Mouse (Mus musculus) testis, postnatal 14 days (tissue): Measurements from ENCODE around the gene Gm5737.
A peak's percentile ranks its signal among the peaks of the same experiment; 100 is the strongest.

Source experiments
- DNase-seq: peaks from one replicate; pipeline ENCODE4 v3.0.0; 2021; ENCODE audit warnings: low spot score

Gm5737 gene

DNA sequence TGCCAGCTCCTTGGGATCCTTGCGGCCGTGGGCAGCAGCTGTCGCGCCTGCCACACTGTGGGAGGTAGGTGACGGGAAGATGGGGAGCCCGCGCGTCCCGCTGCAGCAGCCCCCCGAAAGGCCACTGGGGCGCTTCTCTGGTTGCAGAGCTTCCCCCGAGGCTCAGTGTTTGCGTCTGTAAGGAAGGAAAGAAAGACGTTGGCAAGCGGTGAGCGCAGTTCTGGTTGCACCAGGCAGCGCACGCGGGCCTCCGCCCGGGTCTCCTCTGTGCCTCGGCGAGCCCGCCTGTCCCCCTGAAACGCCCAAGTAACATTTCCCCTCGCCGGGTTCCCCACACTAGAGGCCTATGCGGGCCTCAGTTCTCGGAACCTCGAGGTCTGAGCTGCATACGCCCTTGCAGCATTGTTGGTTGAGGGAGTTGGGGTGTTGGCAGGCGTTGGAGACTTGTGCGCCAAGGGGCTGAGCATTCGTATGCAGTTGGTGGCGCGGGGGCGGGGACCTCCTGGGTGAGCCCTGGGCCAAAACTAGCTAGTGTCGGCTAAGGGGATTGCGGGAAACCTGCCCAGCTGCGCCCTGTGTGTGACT lies 31.0 kb downstream of the Gm5737 start:
- peak; percentile 74 for DNase-seq

DNA sequence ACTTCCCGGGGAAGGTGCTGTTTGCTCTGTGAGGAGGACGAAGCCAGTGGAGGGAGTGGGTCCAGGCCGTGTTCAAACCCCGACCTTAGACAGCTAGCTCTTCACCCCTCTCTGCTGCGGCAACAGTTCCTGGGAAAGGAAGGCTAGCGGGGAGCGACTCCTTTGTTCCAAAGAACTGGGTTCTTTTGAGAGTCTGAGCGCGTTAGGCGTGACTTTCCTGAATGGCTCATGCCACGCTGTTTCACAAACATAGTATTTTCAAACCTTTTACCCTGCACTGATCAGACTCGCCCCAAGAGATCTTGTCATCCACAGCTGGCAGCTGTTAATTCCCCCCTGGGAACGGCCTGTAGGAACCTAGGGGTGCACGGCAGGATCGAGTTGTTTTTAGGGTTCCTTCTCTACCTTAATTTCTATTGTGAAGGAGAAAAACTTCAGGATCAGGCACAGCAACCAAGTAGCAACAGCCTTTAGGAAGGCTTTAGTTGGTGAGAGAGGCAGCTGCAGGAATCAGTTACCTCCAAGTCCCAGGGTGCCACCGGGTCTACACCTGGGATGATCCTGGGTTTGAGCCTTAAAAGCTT lies 31.8 kb downstream of the Gm5737 start:
- DNase-seq: no peak

DNA sequence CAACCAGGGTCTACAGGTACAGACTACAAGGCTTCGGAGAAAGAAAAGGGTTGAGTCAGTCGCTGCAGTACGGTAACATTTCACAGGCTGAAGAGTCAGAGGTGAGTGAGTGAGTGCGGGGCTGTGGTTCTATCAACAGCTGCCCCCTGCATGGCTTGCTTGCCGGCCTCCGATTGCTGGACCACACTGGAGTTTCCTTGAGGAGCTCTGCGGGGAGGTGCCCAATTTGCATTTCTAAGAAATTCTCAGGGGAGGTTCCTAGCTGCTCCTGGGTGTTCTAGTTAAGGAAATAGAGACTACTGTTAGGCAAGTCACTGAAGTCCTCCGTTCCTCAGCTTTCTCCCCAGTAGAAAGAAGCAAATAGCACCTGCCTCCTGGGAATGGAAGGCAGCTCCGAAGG lies 32.5 kb downstream of the Gm5737 start:
- DNase-seq: no peak

DNA sequence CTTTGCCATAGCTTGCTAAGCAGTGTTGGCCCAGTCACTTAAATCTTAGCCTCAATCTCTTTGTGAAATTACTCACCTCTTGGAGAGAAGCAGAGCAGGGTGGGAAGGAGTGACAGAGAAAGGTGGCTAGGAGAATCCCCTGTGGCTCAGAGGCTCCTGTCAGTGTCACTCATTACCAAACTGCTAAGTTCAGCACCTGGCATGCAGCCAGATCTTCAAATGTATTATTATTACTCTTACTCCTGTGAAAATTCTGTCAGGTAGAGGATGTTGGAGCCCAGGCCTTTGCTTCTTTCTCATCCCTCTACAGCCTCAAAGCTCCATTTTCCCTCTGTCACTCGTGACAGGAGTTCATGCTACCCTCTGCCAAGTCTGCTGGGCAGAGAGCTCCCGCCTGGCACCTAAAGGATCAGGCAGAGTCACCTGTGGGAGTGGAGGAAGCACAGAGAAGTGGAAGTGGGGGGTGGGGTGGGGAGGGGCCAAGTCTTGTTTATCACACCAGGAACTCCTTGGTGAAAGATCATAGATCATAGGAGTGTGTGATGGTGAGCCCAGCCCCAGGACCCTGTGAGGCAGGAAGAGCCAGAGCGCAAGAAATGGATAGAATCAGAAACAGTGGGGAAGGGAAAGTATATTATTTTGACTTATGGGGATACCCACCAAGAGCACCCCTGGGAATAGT lies 36.8 kb downstream of the Gm5737 start:
- no peak for DNase-seq

DNA sequence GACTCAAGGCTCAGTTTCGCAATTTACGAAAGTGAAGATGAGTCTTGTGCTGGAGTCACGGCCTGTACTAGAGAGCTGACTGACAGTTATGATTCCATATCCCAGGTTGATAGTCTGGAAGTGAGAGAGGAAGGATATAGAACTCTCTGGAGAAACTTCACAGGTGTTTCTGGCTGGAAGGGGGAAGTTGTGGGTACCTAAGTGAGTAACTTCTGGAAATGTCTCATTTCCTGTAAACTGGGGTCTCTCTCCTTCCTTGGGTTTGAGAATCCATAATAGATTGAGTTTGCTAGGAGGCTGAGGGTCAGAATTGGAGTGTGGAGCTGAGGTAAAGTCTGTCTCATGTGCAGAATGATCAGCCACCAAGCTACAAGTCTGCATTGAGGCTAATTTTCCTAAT lies 38.0 kb downstream of the Gm5737 start:
- DNase-seq: no peak

DNA sequence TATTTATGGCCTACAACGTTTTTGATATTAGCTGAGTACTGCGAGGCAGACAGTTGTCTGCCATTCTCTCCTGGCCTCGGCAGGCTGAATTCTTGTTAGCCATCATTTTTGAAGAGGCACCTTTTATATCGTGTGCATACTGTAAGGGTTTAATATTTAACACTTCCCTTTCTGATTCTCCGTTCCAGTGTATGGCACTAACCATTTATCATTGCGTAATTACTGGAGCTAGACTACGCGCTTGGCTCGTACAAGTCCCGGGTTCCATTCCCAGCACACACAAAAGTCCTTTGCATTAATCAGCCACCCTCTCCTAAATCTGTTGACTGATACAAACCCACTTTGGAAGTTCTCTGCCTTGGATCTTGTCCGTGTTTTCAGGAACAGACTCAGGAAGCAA lies 47.7 kb downstream of the Gm5737 start:
- no peak for DNase-seq

DNA sequence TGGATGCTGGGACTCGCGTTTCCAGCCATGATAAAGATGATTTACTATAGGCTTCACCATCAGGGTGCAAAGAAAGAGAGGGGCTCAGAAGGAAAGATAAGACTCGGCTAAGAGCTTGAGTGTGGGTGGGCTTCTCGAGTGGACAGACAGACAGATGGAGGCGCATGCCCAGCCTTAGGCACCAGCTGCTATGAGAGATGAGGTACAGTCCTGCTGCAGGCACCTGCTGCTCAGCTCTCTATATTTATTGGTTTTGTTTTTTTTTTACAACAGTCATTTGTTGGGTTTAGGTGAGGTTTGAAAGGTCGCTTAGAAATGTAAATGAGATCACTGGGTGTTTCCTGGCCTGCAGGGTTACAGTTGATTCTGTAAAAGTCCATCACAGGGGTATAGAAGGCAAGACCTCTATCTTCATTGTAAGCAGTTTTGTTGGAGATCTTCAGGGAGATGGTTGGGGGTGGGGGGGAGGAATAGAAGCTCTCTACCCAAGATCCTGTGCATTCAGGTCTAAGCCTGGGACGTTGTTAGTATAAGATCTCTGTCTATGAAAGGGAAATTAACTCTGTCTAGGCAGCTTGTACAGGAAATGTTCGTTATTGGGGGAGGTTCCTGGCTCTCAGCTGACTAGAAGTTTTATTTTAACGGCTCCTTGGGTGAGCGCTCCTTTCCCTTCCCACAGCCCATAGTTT lies 48.8 kb downstream of the Gm5737 start:
- DNase-seq: no peak

DNA sequence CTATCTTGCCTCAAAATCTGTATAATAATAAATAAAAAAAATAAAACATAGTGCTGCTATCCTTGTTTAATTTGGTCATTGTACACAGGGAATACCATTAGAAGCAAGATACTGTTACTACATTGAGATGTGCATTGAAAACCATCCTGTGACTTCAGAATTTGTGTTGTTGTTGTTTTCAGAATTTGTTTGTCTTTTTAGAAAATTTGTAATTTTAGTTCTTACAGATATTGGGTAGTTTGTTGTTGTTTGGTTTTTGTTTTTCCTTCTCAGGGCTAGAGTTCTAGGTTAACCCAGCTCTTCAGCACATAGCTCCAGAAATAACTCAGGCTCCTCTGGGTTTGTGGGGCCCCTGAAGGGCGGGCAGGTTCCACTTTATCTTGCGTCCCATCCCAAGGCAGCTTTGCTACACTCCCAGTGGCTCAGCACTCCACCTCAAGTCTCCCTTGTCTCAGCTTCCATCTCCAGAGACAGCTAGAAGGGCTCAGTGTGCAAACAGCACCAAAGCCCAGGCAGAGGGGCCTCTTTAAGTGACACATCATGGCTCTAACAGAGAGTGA lies 49.4 kb downstream of the Gm5737 start:
- no peak for DNase-seq

DNA sequence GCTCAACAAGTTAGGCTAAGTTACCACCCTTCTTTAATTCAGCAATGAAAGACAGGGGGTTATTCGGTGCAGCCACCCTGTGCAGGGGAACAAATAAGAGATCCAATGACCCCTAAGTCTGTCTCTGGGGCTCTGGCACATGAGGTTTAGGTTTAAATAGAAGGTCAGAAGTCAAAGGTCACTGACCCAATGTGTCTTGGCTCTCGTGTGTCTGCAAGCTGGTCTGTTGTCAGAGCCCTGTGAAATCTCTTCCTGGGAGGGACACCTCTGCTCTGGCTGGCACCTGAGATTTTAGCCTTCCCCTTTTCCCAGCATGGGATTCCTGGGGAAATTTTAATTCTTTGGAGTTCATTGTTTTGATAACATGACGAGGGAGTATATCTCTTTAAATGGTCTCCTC lies 50.0 kb downstream of the Gm5737 start:
- DNase-seq: no peak

DNA sequence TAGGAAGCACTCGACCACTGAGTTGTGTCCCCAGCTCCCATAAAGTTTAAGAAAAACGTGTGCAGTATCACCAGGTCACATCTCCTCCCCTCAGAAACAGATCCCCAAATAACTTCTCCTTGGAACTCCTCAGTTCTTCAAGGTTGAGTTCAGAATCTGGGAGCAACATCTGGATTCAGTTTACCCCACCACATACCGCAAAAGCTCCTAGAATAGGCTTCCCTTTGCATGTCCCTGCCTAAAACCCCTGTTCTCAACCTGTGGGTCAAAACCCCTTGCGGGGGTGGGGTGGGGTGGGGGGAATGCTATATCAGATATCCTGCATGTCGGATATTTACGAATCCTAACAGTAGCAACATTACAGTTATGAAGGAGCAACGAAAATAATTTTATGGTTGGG lies 50.5 kb downstream of the Gm5737 start:
- no peak for DNase-seq

DNA sequence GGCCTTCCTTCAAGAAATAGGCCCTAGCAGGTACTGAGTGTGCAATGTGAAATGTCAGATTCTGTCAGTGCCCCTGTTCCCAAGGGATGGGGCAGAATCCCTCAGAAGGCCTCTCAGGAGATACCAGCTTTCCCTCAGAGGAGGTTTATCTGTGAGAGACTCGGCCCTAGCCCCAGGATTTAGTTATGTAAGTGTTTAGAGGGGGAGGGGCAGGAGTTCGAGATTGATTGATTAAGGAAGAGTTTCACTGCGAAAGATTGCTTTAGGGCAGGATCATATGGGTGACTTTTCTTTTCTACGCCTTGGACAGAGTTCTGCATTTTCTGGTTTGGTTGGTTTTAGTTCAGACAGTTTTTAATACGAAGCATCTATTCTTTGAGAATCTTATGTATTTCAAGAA lies 51.3 kb downstream of the Gm5737 start:
- no peak for DNase-seq

DNA sequence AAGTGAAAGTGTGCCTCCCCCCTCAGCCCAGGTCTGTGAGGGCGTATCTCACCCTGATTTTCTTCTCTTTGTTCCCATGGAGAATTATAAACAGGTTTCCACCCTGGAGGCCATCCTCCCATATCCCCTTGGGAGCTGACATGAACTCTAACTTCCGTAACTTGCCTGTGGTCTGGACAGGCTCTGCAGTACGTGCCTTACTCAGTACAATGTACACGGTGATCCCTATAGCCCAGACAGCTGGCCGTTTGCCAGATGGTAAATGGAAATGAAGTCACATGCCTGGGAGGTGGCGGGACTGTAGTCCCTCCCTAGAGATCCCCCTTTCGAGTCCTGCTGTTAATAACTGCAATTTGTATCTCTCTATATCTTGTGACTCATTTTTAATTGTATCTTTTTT lies 52.9 kb downstream of the Gm5737 start:
- no peak for DNase-seq

DNA sequence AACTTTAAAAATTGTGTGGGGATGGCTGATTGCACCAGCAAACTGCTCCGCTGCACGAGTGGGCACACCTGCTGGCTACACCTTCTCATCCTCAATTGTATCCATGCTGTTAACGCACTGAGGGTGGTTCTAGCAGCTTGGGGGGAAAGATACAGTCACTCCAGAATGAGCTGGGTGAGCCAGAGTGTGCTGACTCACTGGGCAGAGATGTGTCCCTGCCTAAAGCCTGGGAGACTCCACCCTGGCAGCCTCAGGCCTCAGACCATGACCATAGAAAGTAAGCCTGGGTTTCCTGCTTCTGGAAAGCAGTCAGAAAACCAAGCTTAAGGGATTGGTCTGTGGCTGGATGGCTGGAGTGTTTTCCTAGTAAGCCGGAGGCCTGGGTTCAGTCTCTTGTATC lies 53.7 kb downstream of the Gm5737 start:
- DNase-seq: no peak

DNA sequence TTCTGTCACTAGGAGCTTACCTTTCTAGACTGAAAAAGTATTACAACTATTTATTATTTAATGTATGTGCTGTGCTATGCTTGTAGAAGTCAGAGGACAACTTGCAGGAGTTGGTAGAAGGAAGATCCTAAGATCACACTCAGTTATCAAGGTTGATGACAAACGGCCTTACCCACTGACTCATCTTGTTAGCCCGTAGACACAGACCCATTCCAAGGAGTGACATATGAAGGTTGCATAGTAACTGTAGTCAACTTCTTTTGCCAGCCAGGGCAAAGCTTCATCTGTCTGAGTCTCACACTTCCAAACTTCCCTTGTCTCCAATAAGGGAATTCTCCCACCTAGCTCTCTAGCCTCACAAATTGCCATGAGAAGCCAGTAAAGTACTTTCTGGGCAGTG lies 54.5 kb downstream of the Gm5737 start:
- DNase-seq: no peak

DNA sequence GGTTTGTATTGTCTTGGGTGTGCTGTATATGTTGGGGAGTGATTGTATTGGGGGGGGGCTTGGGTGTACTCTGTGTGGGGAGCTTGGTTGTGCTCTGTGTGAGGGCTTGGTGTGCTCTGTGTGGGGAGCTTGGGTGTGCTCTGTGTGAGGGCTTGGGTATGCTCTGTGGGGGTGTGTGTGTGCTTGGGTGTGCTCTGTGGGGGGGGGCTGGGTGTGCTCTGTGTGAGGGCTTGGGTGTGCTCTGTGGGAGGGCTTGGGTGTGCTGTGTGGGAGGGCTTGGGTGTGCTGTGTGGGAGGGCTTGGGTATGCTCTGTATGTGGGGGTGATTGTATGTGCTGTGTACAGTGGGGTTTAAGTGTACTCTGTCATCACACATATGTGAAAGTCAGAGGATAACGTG lies 55.6 kb downstream of the Gm5737 start:
- DNase-seq: no peak

DNA sequence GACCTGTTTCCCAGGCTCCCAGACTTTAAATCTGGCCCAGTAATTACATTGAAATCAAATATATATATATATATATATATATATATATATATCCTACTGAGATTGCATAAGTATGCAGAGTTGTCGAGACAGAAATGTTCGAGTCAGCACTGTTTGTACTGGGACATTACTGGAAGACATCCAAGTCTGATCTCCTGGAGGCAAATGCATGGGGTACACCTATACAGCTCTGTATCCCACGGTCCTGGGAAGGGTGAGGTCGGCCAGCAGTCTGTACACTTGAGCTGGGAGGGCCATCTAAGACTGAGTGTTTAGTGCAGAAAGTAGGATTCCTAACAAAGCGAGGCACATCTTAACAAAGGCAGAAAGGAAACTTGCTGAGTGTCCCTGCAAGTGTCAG lies 57.7 kb downstream of the Gm5737 start:
- DNase-seq: no peak

DNA sequence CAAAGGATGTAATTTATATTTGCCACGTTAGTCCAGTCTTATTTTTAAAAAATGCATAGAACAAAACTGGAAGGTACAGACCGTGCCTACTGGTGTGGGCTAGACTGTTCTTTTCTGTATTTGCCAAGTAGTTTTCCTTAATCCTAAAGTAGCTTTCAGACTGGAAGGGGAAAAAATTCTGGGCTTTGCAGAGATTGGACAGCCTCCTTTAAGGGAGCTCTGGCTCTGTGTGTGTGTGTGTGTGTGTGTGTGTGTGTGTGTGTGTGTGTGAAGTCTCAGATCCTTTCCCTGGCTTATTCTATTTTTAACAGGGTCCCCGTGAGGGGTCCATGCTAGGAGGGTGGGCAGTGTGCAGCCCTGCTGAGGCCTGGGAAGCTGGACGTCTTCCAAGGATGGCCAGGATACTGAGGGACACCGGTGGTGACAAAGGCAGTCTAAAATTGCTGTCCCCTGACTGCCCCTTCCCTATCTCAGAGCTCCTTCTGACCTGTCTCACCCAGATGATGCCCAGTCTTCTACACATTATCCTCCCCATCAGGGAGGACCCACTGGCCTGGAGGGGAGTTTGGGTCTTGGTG lies 58.4 kb downstream of the Gm5737 start:
- no peak for DNase-seq

DNA sequence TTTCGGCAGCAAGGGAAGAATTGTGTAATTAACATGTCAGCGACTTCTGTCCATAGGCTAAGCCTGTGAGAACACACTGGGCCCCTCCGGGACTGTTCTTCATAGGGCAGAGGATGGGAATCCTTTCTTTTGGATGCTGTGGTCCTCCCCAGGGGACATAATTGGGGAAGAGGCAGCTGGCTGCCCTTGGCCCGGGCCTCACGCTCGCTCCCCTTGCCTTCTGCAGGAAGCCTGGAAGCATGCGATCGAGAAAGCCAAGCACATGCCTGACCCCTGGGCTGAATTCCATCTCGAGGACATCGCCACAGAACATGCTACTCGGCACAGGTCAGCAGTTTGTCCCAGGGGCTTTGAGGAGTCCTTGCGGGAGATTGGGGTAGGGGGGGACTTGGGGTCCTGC lies 60.9 kb downstream of the Gm5737 start:
- no peak for DNase-seq

DNA sequence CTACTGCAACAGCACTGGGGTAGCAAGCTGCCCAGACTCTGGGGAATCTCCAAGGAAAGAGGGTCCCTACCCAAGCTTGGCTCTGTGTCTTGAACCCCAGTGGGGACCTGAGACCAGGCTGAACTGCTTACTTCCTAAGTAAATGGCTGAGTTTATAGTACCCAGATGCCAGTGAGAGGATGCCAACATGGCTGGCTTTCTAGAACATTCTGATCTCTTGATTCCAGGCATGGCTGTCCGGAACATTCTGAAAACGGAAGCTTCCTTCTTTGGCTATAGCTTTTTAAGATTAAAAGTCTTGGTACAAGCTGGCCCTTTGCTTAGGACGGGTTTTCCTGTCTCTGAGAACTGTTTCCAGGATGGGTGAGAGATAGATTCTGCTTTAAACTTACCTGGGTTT lies 61.9 kb downstream of the Gm5737 start:
- DNase-seq: no peak

DNA sequence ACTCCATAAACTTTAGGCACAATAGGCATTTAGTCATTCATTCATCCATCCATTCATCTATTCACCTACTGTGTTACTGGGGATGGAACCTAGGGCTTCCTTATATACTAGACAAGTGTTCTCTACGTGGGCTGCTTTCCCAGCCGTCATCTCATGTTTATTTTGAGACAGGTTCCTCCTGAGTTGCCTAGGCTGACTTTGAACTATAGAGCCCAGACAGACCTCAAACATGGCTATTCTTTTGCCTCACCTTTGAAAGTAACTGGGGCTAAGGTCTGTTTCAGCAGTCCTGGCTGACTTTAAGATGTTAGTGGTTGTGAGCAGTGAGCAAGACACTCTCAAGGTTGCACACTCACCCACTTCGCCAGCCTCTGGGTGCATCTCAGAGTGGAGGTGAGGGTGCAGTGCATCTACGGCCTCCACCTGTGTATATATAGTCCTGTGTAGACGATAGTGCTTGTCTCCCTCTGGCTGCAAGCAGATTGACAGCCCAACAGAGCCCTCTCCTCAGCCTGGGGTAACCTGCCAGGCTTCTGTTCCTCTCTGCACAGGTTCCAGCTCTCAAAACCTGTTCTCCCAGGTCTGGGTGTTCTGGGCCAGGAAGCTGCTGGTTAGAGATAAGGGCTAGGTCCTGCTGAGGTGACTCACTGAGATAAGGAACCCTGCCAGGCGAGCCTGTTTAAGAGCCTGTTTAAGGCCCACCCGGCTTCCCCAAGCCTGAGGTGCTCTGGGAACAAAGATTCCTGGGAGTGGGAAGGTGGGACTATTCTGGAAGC lies 62.8 kb downstream of the Gm5737 start:
- no peak for DNase-seq

DNA sequence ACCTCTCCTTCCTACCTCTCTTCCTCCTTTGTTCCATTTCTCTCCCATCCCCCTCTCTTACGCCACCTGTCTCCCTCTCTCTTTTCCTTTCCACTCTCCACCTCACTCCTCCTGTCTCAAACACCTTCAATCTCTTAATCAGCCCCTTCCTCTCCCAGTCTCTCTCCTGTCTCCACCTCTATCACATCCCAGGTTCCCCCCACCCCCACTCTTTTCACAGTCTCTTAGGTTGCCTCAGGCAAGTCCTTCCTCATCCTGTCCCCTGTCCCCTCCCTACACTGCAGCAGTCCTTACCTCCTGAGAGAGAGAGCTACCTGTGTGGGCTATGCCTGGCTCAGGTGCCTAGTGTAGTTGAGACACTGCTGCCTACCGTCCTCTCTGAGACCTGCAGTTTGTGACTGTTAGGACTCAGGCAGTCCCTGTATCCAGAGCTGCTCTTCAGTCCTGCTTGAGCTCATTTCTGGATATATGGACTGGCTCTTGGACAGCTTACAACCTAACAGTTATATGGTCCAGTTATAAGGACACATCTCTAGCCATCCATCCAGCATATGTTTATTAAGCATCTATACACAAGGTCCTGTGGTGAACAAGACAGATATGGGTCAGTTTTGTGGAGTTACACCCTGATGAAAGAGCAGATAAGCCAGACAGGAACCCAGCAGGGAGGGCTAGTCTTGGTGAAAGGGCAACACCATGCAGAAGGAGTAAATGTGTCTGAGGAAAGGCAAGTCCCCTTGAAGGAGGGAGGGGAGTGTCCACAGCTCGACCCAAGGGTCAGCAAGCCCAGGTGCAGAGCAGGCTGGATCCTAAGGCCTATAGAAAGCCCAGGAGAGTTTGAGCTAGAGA lies 63.6 kb downstream of the Gm5737 start:
- DNase-seq: no peak
